Mouse (Mus musculus) cerebellum, adult 18-20 months (tissue): ENCODE measurements around the gene Spaca3.

Experiments
- DNase-seq, 2 experiments: peaks; one replicate each; pipeline ENCODE4 v3.0.0; 2021

The Spaca3 gene

GRCm38 (mm10) chr11:80872509-80873474 lies 14.6 kb downstream of the Spaca3 start:
- DNase-seq, result peak; percentile 62 to 69

DNA sequence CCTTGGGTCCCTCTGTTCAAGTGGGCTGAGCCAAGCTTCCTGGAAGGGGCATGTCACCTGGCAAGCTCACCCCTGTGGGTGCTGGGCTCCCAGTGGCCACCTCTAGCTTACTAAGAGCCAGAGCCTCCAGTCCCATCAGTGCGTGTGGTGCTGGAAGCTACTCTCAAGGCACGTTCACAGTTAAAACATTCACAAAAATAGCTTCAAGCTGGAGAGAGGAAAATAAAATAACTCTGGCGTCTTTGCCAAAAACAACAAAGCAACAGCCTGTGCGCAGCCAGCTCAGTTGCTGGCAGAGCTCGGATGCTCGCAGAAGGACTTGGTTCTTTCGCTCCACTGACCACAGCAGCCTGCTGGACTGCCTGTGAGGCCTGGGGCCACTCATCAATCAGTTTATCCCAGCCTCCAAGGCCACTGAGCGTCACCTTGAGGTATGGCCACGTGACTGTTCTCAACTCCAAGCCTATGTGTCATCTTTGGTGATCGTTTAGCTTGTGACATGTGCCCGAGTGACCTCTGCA lies 19.0 kb downstream of the Spaca3 start:
- DNase-seq, result peak; percentile 76 to 85

DNA sequence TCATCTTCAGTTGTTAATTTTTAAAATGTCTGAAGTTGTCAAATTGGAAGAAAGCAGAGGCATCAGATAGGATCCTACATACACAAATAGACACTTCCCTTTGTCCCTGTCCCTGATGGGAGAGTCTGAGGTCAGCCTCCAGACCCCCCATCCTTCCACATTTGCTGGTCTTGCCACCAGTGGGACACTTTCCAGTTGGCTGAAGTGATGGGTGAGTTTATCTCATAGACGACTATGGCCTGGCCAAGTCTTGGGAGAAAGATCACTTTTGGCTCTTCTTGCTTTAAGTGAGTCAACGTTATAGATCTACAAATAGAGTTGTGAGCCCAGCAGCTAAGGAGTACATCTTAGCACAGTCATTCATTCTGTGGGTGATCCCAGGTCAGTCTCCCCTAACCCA lies 19.9 kb downstream of the Spaca3 start:
- DNase-seq, result no peak

DNA sequence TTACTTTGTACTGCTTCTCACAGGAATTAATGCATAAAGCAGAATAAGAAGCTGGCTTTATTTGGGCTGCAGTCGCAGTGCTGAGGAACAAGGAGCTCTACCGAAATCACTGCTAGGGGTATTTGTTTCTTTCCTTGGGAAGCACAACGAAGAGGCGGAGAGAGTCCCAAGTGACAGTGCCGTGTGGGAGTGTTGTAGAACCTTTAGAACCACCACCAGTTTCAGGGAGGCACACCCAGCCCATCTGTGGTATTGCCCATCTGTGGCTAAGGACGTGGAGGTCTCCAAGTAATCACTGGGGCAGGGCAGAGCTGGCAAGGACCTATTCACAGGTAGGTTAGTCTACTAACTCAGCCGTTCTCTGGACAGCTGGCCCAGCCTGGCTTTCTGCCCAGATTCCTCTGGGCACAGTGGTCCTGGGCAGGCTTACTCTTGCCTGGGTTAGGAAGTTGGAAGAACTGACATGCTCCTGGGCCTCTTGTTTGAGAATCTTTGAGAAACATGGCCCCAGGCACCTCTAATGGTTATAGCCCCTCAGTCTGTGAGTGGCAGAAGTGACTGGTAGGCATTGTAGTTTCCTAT lies 24.2 kb downstream of the Spaca3 start:
- peak; percentile 28 for DNase-seq

- peak; percentile 47 to 55 for DNase-seq
These were observed 26.5 kb downstream of the Spaca3 start for GRCm38 (mm10) chr11:80884521-80885231.

DNA sequence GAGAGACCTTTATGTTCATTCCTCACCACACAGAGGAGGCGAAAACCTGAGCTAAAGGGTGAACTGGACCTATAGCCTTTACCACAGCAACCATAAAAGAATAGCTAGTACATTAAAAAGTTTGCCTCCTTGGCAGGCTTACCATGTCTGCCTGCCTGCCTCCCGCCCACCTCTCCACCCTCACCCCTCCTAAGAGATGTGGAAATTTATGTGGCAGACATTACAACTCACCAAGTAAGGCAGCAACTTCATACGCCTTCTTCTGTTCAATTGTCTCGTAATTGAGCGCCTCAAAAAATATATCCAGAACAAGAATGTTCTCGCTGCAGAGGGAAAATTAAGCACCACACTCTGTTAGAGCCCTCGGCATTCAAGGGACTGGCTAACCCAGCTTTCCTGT lies 28.2 kb downstream of the Spaca3 start:
- no peak for DNase-seq

- DNase-seq, result peak; percentile 54 to 59
These were observed 28.9 kb downstream of the Spaca3 start for GRCm38 (mm10) chr11:80887021-80887420.

- no peak for DNase-seq
These were observed 31.3 kb downstream of the Spaca3 start for GRCm38 (mm10) chr11:80889336-80890063.

GRCm38 (mm10) chr11:80895853-80896252 lies 37.7 kb downstream of the Spaca3 start:
- DNase-seq, result peak; percentile 30 to 56

- no peak for DNase-seq
These were observed 42.4 kb downstream of the Spaca3 start for GRCm38 (mm10) chr11:80900555-80900954.

- DNase-seq, result no peak
These were observed 44.5 kb downstream of the Spaca3 start for GRCm38 (mm10) chr11:80902664-80903063.

GRCm38 (mm10) chr11:80903426-80903825 lies 45.3 kb downstream of the Spaca3 start:
- DNase-seq, result no peak

DNA sequence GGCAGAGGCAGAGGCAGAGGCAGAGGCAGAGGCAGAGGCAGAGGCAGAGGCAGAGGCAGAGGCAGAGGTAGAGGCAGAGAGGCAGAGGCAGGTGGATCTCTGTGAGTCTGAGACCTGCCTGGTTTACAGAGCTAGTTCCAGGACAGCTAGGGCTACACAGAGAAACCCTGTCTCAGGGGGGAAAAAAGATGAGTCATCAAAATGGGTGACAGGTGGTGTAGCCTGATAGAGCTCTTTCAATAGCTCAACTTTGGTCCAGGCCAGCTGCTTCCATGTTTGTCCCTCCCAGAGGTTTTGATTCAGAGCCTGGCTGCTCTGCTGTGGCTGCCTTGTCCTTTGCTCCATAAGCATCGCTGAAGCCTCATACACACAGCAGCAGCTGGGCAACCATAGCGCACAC lies 46.4 kb downstream of the Spaca3 start:
- DNase-seq, result no peak

DNA sequence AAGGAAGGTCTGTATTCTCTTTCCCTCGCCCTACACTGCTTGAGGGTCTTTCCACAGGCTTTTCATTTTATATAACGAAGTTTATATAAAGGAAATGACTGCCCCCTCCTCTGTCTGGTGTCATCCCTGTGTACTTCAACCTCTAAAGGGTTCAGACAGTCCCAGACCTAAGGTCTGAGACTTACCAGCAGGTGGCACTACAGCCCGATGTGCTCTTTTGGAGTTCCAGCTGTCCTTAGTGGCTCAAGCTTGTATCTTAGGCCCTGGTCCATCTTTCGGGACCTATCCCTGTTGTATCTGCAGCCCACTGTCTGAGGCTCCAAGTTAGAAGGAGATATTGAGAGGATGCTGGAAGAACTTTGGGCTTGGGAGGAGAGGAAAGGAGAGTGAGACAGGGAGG lies 48.3 kb downstream of the Spaca3 start:
- peak; percentile 70 to 76 for DNase-seq

DNA sequence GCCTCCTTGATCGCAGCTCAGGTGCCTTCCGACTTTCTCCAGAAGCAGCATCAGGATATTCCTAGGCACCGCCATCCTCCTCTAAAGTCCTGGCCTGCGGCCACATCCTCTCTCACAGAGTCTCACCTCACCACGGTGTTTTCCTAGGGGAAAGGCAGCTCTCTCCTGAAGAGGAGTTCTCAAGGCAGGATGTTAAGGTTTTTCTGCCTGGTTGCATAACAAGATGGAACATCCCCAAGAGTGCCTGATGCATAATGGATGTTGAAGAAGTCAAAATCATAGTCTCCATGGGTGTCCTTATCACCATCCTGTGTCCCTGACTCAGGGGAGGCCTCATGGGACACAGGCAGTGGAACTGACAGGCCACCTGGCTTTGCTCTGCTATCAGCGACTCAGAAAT lies 49.7 kb downstream of the Spaca3 start:
- no peak for DNase-seq

GRCm38 (mm10) chr11:80912721-80913120 lies 54.6 kb downstream of the Spaca3 start:
- no peak for DNase-seq

GRCm38 (mm10) chr11:80913408-80914024 lies 55.4 kb downstream of the Spaca3 start:
- peak in 1 of 2 experiments; percentile 21 for DNase-seq
